Mouse (Mus musculus) neural tube, embryonic 15.5 days (tissue): ENCODE data around the gene Gfm1. TPM values are rescaled to one million over a fixed set of nuclear protein-coding genes. Genes with fewer than 3 reads are reported as not detected.

Experiments
- ATAC-seq: fragments of 200-750 bp; cut with Nextera tagmentation; 2 replicates; pipeline ENCODE4 v1.8.0; 2017; ENCODE audit warnings: mild to moderate bottlenecking, moderate TSS enrichment, moderate library complexity; ENCODE audit not compliant: low FRiP score
- H3K27ac ChIP-seq: fragments of 300-500 bp; sonication (generic); replicated peaks from 2 replicates; pipeline ENCODE4 v1.5.1; 2015; ENCODE audit warnings: mild to moderate bottlenecking, inconsistent platforms
- H3K27me3 ChIP-seq: fragments of 300-500 bp; sonication (generic); replicated peaks from 2 replicates; pipeline ENCODE4 v1.6.1; 2015; ENCODE audit warnings: inconsistent platforms
- H3K36me3 ChIP-seq: fragments of 300-500 bp; sonication (generic); 2 replicates; pipeline ENCODE4 v1.6.1; 2015; ENCODE audit warnings: inconsistent platforms
- H3K4me1 ChIP-seq: fragments of 300-500 bp; sonication (generic); 2 replicates; pipeline ENCODE4 v1.6.1; 2015; ENCODE audit warnings: inconsistent platforms
- H3K4me2 ChIP-seq: fragments of 300-500 bp; sonication (generic); 2 replicates; pipeline ENCODE4 v1.6.1; 2015; ENCODE audit warnings: inconsistent platforms, mild to moderate bottlenecking, moderate library complexity
- H3K4me3 ChIP-seq: fragments of 300-500 bp; sonication (generic); replicated peaks from 2 replicates; pipeline ENCODE4 v1.5.1; 2015; ENCODE audit warnings: mild to moderate bottlenecking, inconsistent platforms
- H3K9ac ChIP-seq: fragments of 300-500 bp; sonication (generic); replicated peaks from 2 replicates; pipeline ENCODE4 v1.6.1; 2015; ENCODE audit warnings: mild to moderate bottlenecking, inconsistent platforms
- H3K9me3 ChIP-seq: fragments of 300-500 bp; sonication (generic); replicated peaks from 2 replicates; pipeline ENCODE4 v1.6.1; 2016; ENCODE audit warnings: inconsistent platforms
- WGBS: fragments of 180-500 bp; shearing (Covaris S2); methylation state at CpG from one replicate; pipeline ENCODE4 v1.1.7; 2015; ENCODE audit warnings: mixed read lengths; 5-methylcytosine and 5-hydroxymethylcytosine counted together
- polyA plus RNA-seq: library from polyadenylated mRNA; unstranded; fragments of >200 nt; fragmentation: Nextera tagmentation; extraction: Ambion mirVana; gene quantifications from 2 replicates; pipeline ENCODE4 v1.2.1, GENCODE M21; 2015

Gene Gfm1
- polyA plus RNA-seq, 1 experiment from 2014 or later: 31.2 TPM

GRCm38 (mm10) chr3:67498773-67499405 is 69.0 kb downstream of the Gfm1 start:
- 91% methylated on average over 8 of the region's 8 CpGs for WGBS

DNA sequence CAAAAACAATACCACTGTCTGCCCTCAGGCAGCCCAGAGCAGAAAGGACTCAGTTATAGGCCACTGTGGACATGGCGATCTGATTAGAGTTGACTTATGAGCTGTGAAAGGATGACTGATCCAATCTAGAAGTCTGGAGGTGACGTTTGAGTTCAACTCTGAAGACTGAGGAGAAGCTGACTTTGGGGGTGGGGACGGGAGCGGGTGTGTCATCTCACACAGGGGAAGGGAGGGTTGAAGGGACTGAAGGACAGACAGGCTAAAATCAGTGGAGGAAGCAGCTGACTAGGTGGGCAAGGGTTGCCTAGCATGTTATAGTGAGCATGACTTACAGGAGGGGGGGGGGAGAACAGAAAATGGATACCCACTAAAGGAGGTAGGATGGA is 69.5 kb downstream of the Gfm1 start:
- Histone ChIP-seq H3K9me3 (no peaks in the 10 kb centered on the region), H3K27ac (no peak overlapping the region), H3K4me3 (no peak overlapping the region), H3K4me2 (no peak overlapping the region), H3K27me3 (no peaks in the 10 kb centered on the region), H3K36me3 (no peaks in the 10 kb centered on the region), H3K9ac (no peak overlapping the region), H3K4me1 (no peaks in the 10 kb centered on the region)
- no peak for ATAC-seq
- WGBS: 96% methylated on average over 4 of the region's 4 CpGs

More at GRCm38 (mm10) chr3:67498773-67499405, 69.0 kb downstream of the Gfm1 start:
- no peaks in the 10 kb centered on the region for H3K27me3 ChIP-seq
- H3K9me3 ChIP-seq: no peaks in the 10 kb centered on the region
- no peaks in the 10 kb centered on the region for H3K36me3 ChIP-seq
- H3K9ac ChIP-seq: no peak overlapping the region
- no peak overlapping the region for H3K4me2 ChIP-seq
- H3K4me3 ChIP-seq: no peak overlapping the region
- ATAC-seq: no peak
- H3K4me1 ChIP-seq: no peaks in the 10 kb centered on the region
- no peak overlapping the region for H3K27ac ChIP-seq

DNA sequence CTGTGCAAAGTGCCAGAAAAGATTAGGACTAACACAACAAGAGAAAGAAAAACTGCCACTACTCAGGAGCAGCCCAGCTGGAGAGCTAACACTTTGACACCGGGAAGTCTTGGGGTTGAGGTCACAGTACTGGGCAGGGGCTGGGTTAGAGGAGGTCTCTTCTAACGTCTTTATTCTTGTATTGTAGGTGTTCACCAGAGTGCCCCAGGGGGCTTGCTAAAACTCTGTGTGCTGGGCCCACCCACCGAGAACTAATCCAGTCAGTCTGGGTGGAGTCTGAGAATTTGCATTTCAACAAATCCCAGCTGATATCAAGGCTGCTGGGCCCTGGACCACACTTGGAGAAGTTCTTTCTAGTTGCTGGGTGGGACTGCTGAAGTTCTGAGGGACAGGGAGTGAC is 74.0 kb downstream of the Gfm1 start:
- Histone ChIP-seq H3K9ac (no peak overlapping the region), H3K4me3 (no peak overlapping the region), H3K36me3 (no peaks in the 10 kb centered on the region), H3K27ac (no peak overlapping the region), H3K4me2 (no peak overlapping the region), H3K9me3 (no peaks in the 10 kb centered on the region), H3K27me3 (no peaks in the 10 kb centered on the region), H3K4me1 (no peaks in the 10 kb centered on the region)
- 11% methylated on average over 3 of the region's 3 CpGs for WGBS
- ATAC-seq: no peak

- 83% methylated on average over 2 of the region's 2 CpGs for WGBS
These were observed 75.4 kb downstream of the Gfm1 start for GRCm38 (mm10) chr3:67505286-67505685.

GRCm38 (mm10) chr3:67508216-67508892 is 78.5 kb downstream of the Gfm1 start:
- Histone ChIP-seq H3K27me3 (peaks cover under 1% of the 10 kb centered on the region; the same call in 1 of the 2 replicates), H3K4me1 (no peaks in the 10 kb centered on the region), H3K4me2 (no peak overlapping the region), H3K36me3 (no peaks in the 10 kb centered on the region), H3K4me3 (no peak overlapping the region), H3K27ac (no peak overlapping the region), H3K9me3 (no peaks in the 10 kb centered on the region), H3K9ac (no peak overlapping the region)
- WGBS: 87% methylated on average over 10 of the region's 10 CpGs
- no peak for ATAC-seq

More at GRCm38 (mm10) chr3:67505286-67505685, 75.4 kb downstream of the Gfm1 start:
- H3K9ac ChIP-seq: no peak overlapping the region
- H3K36me3 ChIP-seq: no peaks in the 10 kb centered on the region
- no peak for ATAC-seq
- H3K27ac ChIP-seq: no peak overlapping the region
- no peaks in the 10 kb centered on the region for H3K9me3 ChIP-seq
- no peaks in the 10 kb centered on the region for H3K27me3 ChIP-seq
- H3K4me2 ChIP-seq: no peak overlapping the region
- no peak overlapping the region for H3K4me3 ChIP-seq
- no peaks in the 10 kb centered on the region for H3K4me1 ChIP-seq

GRCm38 (mm10) chr3:67512807-67513206 is 82.9 kb downstream of the Gfm1 start:
- no peak overlapping the region for H3K9ac ChIP-seq
- H3K36me3 ChIP-seq: no peaks in the 10 kb centered on the region
- H3K9me3 ChIP-seq: no peaks in the 10 kb centered on the region
- H3K4me2 ChIP-seq: no peak overlapping the region
- H3K4me3 ChIP-seq: no peak overlapping the region
- H3K27ac ChIP-seq: no peak overlapping the region
- peak; percentile 67; the same call in 1 of the 2 replicates for ATAC-seq
- H3K27me3 ChIP-seq: peaks cover 22% of the 10 kb centered on the region
- peaks cover 11% of the 10 kb centered on the region for H3K4me1 ChIP-seq
- 2% methylated on average over 5 of the region's 5 CpGs for WGBS

DNA sequence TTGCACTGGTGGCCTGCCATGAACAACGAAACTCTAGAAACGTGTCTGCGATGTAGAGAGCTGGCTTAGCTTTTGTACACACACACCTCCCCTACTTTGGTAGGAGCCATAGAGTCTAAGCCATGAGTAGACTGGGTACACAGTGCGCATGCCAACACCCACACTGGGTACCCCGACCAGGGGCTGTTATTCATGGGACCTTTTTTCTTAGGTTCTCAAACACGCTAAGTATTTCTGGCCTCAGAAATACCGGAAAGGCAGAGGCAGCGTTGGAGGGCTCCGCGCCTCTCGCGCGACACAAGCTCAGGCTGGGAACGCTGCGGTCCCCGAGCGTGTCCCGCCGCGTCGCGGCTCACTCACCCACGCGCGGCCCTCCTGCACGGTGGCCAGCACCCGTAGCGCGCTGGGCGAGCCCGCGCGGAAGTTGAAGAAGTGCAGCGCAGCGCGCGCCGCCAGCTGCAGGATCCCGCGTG is 84.9 kb downstream of the Gfm1 start:
- Histone ChIP-seq H3K9ac (peak overlapping the region; percentile 47), H3K4me2 (peak overlapping the region; percentile 97), H3K4me1 (peaks cover 11% of the 10 kb centered on the region), H3K36me3 (no peaks in the 10 kb centered on the region), H3K27me3 (peaks cover 28% of the 10 kb centered on the region), H3K9me3 (no peaks in the 10 kb centered on the region), H3K27ac (no peak overlapping the region), H3K4me3 (peak overlapping the region; percentile 56)
- 5% methylated on average over 40 of the region's 40 CpGs for WGBS
- ATAC-seq: peak; percentile 80

GRCm38 (mm10) chr3:67515274-67515801 is 85.4 kb downstream of the Gfm1 start, which contains the start of gene Rarres1:
Gene Rarres1, minus strand, starts transcription at chr3:67515523.
- Histone ChIP-seq H3K27me3 (peaks cover 28% of the 10 kb centered on the region), H3K9ac (peak within 1 kb of the TSS; percentile 47), H3K9me3 (no peaks in the 10 kb centered on the region), H3K4me2 (peak within 1 kb of the TSS; percentile 97), H3K4me3 (peak within 1 kb of the TSS; percentile 56), H3K4me1 (peaks cover 11% of the 10 kb centered on the region), H3K36me3 (no peaks in the 10 kb centered on the region), H3K27ac (no peak within 1 kb of the TSS)
- peak; percentile 66 for ATAC-seq
- 2% methylated on average over 37 of the region's 38 CpGs for WGBS

DNA sequence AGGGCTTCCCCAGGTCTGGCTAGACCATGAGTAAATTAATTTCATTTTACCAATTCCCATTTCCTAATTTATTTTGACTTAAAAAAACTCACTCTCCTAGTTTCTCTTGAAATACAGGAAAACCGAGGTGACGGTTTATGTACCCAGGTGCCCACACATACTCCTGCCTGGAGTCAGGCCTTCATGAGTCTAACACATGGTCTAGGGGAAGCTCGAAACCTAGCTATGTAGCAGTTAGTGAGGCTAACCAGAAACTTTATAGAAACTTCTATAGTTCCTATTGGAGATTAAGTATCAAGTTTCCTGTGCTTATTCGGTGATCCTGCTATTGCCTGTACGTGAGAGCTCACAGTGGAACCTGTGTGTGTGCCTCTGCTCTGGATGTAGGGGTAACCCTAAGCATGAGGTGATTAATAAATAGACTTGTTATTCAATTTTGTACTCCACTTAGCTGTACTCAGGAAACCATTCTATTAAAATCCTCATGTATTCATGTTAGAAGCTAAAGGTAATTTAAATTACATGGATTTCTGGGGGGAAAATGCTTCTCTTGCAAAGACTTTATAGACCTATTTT is 90.8 kb downstream of the Gfm1 start:
- Histone ChIP-seq H3K4me1 (peaks cover 1% of the 10 kb centered on the region), H3K27me3 (peaks cover 17% of the 10 kb centered on the region), H3K4me3 (no peak overlapping the region), H3K9me3 (no peaks in the 10 kb centered on the region), H3K36me3 (no peaks in the 10 kb centered on the region), H3K9ac (no peak overlapping the region), H3K27ac (no peak overlapping the region), H3K4me2 (no peak overlapping the region)
- ATAC-seq: no peak
- WGBS: 93% methylated on average over 5 of the region's 5 CpGs

DNA sequence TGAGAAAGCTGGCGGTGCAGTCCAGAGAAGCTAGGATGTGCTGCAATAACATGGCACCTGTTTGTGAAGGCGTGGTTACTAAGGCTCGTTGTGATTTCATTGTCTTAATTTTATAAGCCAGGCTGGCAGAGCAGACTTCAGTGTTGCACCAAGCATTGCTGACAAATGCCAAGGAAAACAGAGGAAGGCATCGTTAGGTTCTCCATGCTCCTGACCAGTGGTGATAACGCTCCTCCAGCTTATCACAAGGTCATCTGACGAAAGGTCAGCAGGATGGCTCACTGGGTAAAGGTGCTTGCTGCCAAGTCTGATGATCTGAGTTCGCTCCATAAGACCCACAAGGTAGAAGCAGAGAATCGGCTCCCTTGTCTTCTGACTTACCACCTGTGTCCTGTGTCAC is 92.8 kb downstream of the Gfm1 start:
- no peak overlapping the region for H3K27ac ChIP-seq
- no peaks in the 10 kb centered on the region for H3K4me1 ChIP-seq
- 0 out of 2 replicates have a peak, but pooled peaks cover 6% of the 10 kb centered on the region for H3K27me3 ChIP-seq
- H3K9ac ChIP-seq: no peak overlapping the region
- ATAC-seq: no peak
- H3K9me3 ChIP-seq: no peaks in the 10 kb centered on the region
- H3K36me3 ChIP-seq: no peaks in the 10 kb centered on the region
- WGBS: 89% methylated on average over 8 of the region's 8 CpGs
- no peak overlapping the region for H3K4me2 ChIP-seq
- no peak overlapping the region for H3K4me3 ChIP-seq

DNA sequence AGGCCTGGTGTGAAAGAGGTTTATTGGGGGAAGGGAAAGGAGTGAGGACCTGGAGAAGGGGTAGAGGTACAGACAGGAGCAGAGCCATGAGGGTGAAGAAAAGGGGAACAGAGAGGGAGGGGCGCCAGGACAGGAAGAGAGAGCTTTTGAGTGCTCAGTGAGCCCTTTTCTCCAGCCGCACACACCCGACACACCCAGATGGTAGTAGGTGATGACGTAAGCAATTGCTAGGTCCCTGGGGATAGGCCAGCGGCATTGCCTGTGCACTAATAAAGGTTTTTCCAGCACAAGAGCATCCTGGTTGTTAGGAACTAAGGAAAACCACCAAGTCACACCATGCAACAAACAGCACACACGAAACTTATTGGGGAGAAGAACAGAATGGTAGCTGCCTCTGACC is 94.9 kb downstream of the Gfm1 start:
- Histone ChIP-seq H3K4me3 (no peak overlapping the region), H3K27me3 (no peaks in the 10 kb centered on the region), H3K9me3 (no peaks in the 10 kb centered on the region), H3K36me3 (no peaks in the 10 kb centered on the region), H3K4me2 (no peak overlapping the region), H3K27ac (no peak overlapping the region), H3K4me1 (no peaks in the 10 kb centered on the region), H3K9ac (no peak overlapping the region)
- no peak for ATAC-seq
- WGBS: 82% methylated on average over 6 of the region's 6 CpGs
